Mouse (Mus musculus) intestine, embryonic 15.5 days (tissue): ENCODE measurements around the gene Ppfibp1. TPM values are rescaled to one million over a fixed set of nuclear protein-coding genes. Genes with fewer than 3 reads are reported as not detected.

Source experiments
- ATAC-seq: fragments of 200-750 bp; cut with Nextera tagmentation; 2 replicates; pipeline ENCODE4 v1.8.0; 2017; ENCODE audit warnings: moderate TSS enrichment, moderate library complexity
- H3K27ac ChIP-seq: fragments of 300-500 bp; sonication (generic); 2 replicates; pipeline ENCODE4 v1.5.1; 2015; ENCODE audit warnings: mild to moderate bottlenecking, inconsistent platforms
- H3K27me3 ChIP-seq: fragments of 300-500 bp; sonication (generic); replicated peaks from 2 replicates; pipeline ENCODE4 v1.6.1; 2015; ENCODE audit warnings: inconsistent platforms
- H3K36me3 ChIP-seq: fragments of 300-500 bp; sonication (generic); 2 replicates; pipeline ENCODE4 v1.6.1; 2015; ENCODE audit warnings: inconsistent platforms
- H3K4me1 ChIP-seq: fragments of 300-500 bp; sonication (generic); replicated peaks from 2 replicates; pipeline ENCODE4 v1.6.1; 2015; ENCODE audit warnings: inconsistent platforms
- H3K4me2 ChIP-seq: fragments of 300-500 bp; sonication (generic); replicated peaks from 2 replicates; pipeline ENCODE4 v1.6.1; 2015; ENCODE audit warnings: mild to moderate bottlenecking, inconsistent platforms
- H3K4me3 ChIP-seq: fragments of 300-500 bp; sonication (generic); replicated peaks from 2 replicates; pipeline ENCODE4 v1.5.1; 2015; ENCODE audit warnings: inconsistent platforms
- H3K9ac ChIP-seq: fragments of 300-500 bp; sonication (generic); 2 replicates; pipeline ENCODE4 v1.6.1; 2015; ENCODE audit warnings: inconsistent platforms
- H3K9me3 ChIP-seq: fragments of 300-500 bp; sonication (generic); 2 replicates; pipeline ENCODE4 v1.6.1; 2016; ENCODE audit warnings: inconsistent platforms
- WGBS: fragments of 180-500 bp; shearing (Covaris S2); methylation state at CpG from one replicate; pipeline ENCODE4 v1.1.7; 2015; 5-methylcytosine and 5-hydroxymethylcytosine counted together
- polyA plus RNA-seq: library from polyadenylated mRNA; unstranded; fragments of >200 nt; fragmentation: Nextera tagmentation; extraction: Ambion mirVana; gene quantifications from 2 replicates; pipeline ENCODE4 v1.2.1, GENCODE M21; 2015

Gene Ppfibp1
- polyA plus RNA-seq, 1 experiment from 2014 or later: 41.5 TPM

DNA sequence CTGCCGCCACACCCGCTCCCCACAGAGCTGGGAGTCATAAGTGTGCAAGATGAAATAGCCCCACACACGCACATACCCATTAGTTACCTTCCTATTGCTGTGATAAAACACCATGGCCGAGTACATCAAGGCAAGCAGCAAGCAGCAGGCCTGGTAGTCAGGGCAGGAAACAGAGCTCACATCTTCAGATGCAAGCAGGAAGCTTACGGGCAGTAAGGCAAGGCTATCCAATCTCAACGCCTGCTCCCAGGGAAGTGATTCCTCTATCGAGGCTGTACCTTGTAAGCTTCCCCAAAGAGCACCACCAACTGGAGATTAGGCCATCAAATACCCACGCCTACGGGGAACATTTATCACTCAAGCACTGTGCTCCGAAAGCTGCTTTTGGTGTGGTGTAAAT lies 191.6 kb downstream of the Ppfibp1 start:
- no peaks in the 10 kb centered on the region for H3K36me3 ChIP-seq
- H3K4me1 ChIP-seq: no peaks in the 10 kb centered on the region
- no peak overlapping the region for H3K4me3 ChIP-seq
- no peak for ATAC-seq
- H3K27me3 ChIP-seq: no peaks in the 10 kb centered on the region
- H3K4me2 ChIP-seq: no peak overlapping the region
- H3K9ac ChIP-seq: no peak overlapping the region
- 92% methylated on average over 10 of the region's 10 CpGs for WGBS
- no peak overlapping the region for H3K27ac ChIP-seq
- H3K9me3 ChIP-seq: no peaks in the 10 kb centered on the region

Other genes with a start within 250 kb of the Ppfibp1 start
- gene Med21, start 245.9 kb upstream of the Ppfibp1 start, polyA plus RNA-seq: 124 and 128 TPM in 2 replicates
- 28.2 and 32.5 TPM in 2 replicates for gene Tm7sf3, start 245.7 kb upstream of the Ppfibp1 start, polyA plus RNA-seq
- gene Stk38l, start 163.5 kb upstream of the Ppfibp1 start, polyA plus RNA-seq: 18.0 and 18.8 TPM in 2 replicates
- 2.8 and 3.8 TPM in 2 replicates for gene Arntl2, start 92.4 kb upstream of the Ppfibp1 start, polyA plus RNA-seq
- not detected in 2 replicates for gene Smco2, start 38.4 kb upstream of the Ppfibp1 start, polyA plus RNA-seq
- 0.10 and 0.21 TPM in 2 replicates for gene 1700034J05Rik, start 65.9 kb downstream of the Ppfibp1 start, polyA plus RNA-seq
- gene Rep15, start 144.1 kb downstream of the Ppfibp1 start, polyA plus RNA-seq: 5.7 and 6.7 TPM in 2 replicates
- 149 and 153 TPM in 2 replicates for gene Mrps35, start 154.3 kb downstream of the Ppfibp1 start, polyA plus RNA-seq
- 2.0 and 2.4 TPM in 2 replicates for gene Mansc4, start 198.5 kb downstream of the Ppfibp1 start, polyA plus RNA-seq
- 7.3 and 7.6 TPM in 2 replicates for gene Klhl42, start 202.9 kb downstream of the Ppfibp1 start, polyA plus RNA-seq